In genomic region chr11:84764116-84764515, GRCm38 (mm10) we compare ENCODE assay signal across 8 mouse cellular contexts. TPM values are rescaled to one million over a fixed set of nuclear protein-coding genes. Genes with fewer than 3 reads are reported as not detected.
DNase-seq lines count a peak whose midpoint lies in the region; ATAC-seq and TF ChIP-seq lines count a peak whose summit lies in the region.

No protein-coding gene starts in this region.

- peak overlapping the region; percentile 61 for H3K4me2 ChIP-seq in heart, embryonic 12.5 days
- peak overlapping the region; percentile 33 for H3K4me2 ChIP-seq in hindbrain, embryonic 12.5 days (replicated peaks)
- H3K4me2 ChIP-seq in midbrain, embryonic 11.5 days, result peak overlapping the region; percentile 12; the same call in 1 of the 2 replicates

- no peaks in the 10 kb centered on the region for H3K9me3 ChIP-seq in heart, embryonic 12.5 days (replicated peaks)
- H3K9me3 ChIP-seq in ES-E14 (ENCODE audit: control insufficient read depth, insufficient read depth, low read depth, low read length), result no peaks in the 10 kb centered on the region
- H3K9me3 ChIP-seq in hindbrain, embryonic 12.5 days (replicated peaks), result no peaks in the 10 kb centered on the region
- no peaks in the 10 kb centered on the region for H3K9me3 ChIP-seq in midbrain, embryonic 11.5 days (ENCODE audit: control insufficient read depth, low read length)

- H3K27ac ChIP-seq in heart, embryonic 12.5 days (ENCODE audit: poor library complexity, severe bottlenecking), result peak overlapping the region; percentile 72
- H3K27ac ChIP-seq in ES-E14 (ENCODE audit: insufficient read depth, low read depth, low read length, poor library complexity, severe bottlenecking), result no peak overlapping the region
- peak overlapping the region; percentile 69 for H3K27ac ChIP-seq in hindbrain, embryonic 12.5 days
- no peak overlapping the region for H3K27ac ChIP-seq in midbrain, embryonic 11.5 days (ENCODE audit: low read depth, low read length)

- in situ Hi-C loops in ES-E14 (cut with MboI; ENCODE audit: low sequenced_read_pairs in 2 of 2, unreplicated experiment in 2 of 2), result no loop called here

- H3K4me1 ChIP-seq in heart, embryonic 12.5 days (replicated peaks), result peaks cover 33% of the 10 kb centered on the region
- H3K4me1 ChIP-seq in ES-E14 (ENCODE audit: control insufficient read depth in 2 of 2, insufficient read depth in 2 of 2, low read length in 2 of 2, poor library complexity in 1 of 2), result peaks cover 0 to 8% of the 10 kb centered on the region in 2 experiments; a peak in 2 of 4 replicates
- peaks cover 73% of the 10 kb centered on the region for H3K4me1 ChIP-seq in hindbrain, embryonic 12.5 days
- H3K4me1 ChIP-seq in midbrain, embryonic 11.5 days (ENCODE audit: control insufficient read depth, insufficient read depth, low read length), result peaks cover 31% of the 10 kb centered on the region

- ATAC-seq in heart, embryonic 12.5 days (ENCODE audit: insufficient number of reproducible peaks, low FRiP score), result no peak
- 0 out of 2 replicates have a peak, but pooled peaks have one; percentile 1 for ATAC-seq in hindbrain, embryonic 12.5 days (ENCODE audit: low FRiP score)
- ATAC-seq in midbrain, embryonic 11.5 days (ENCODE audit: low FRiP score), result no peak

- H3K4me3 ChIP-seq in heart, embryonic 12.5 days, result peak overlapping the region; percentile 22
- H3K4me3 ChIP-seq in ES-E14 (ENCODE audit: insufficient read depth in 1 of 2, low read depth in 1 of 2, low read length in 2 of 2, poor library complexity in 1 of 2, severe bottlenecking in 1 of 2), result peak overlapping the region; percentile 30 to 32; a peak in 2 of 4 replicates
- H3K4me3 ChIP-seq in hindbrain, embryonic 12.5 days, result no peak overlapping the region
- no peak overlapping the region for H3K4me3 ChIP-seq in midbrain, embryonic 11.5 days (ENCODE audit: low read depth, low read length)

- 28% methylated on average over 8 of the region's 8 CpGs for WGBS in heart, embryonic 12.5 days
- 13% methylated on average over 8 of the region's 8 CpGs for WGBS in hindbrain, embryonic 12.5 days
- WGBS in midbrain, embryonic 11.5 days, result 20% methylated on average over 7 of the region's 8 CpGs

- H3K36me3 ChIP-seq in heart, embryonic 12.5 days, result no peaks in the 10 kb centered on the region
- no peaks in the 10 kb centered on the region for H3K36me3 ChIP-seq in ES-E14 (ENCODE audit: control insufficient read depth, insufficient read depth, low read length, poor library complexity, severe bottlenecking)
- no peaks in the 10 kb centered on the region for H3K36me3 ChIP-seq in hindbrain, embryonic 12.5 days
- no peaks in the 10 kb centered on the region for H3K36me3 ChIP-seq in midbrain, embryonic 11.5 days (ENCODE audit: control insufficient read depth, insufficient read depth, low read length)

- peaks cover 26% of the 10 kb centered on the region for H3K27me3 ChIP-seq in heart, embryonic 12.5 days (replicated peaks)
- H3K27me3 ChIP-seq in hindbrain, embryonic 12.5 days, result peaks cover 32% of the 10 kb centered on the region
- peaks cover 10% of the 10 kb centered on the region; the same call in 1 of the 2 replicates for H3K27me3 ChIP-seq in midbrain, embryonic 11.5 days (ENCODE audit: control insufficient read depth, insufficient read depth, low read length)

- DNase-seq in heart, postnatal 10 days, result no peak
- DNase-seq in ES-E14 (ENCODE audit: low read depth, low spot score), result no peak
- DNase-seq in midbrain, embryonic 11.5 days (ENCODE audit: low spot score, missing footprints), result no peak
- no peak for DNase-seq in spleen, postnatal 14 days (ENCODE audit: low spot score in 2 of 2)
- DNase-seq in frontal cortex, postnatal 14 days (ENCODE audit: low spot score in 2 of 2), result no peak
- no peak for DNase-seq in embryo, embryonic 9.5 days (ENCODE audit: extremely low spot score)

- H3K9ac ChIP-seq in heart, embryonic 12.5 days, result peak overlapping the region; percentile 48
- no peak overlapping the region for H3K9ac ChIP-seq in ES-E14 (ENCODE audit: insufficient read depth, low read depth, low read length, poor library complexity, severe bottlenecking)
- H3K9ac ChIP-seq in hindbrain, embryonic 12.5 days, result 0 out of 2 replicates have a peak overlapping the region, but pooled peaks have one; percentile 20
- H3K9ac ChIP-seq in midbrain, embryonic 11.5 days (ENCODE audit: low read length), result no peak overlapping the region

- intact Hi-C loops in heart, postnatal 10 days (cut with DNase I), result no loop called here

TF ChIP-seq in ES-E14, 5 proteins besides CTCF, POLR2A, EP300 and RAD21:
- no peak for TF ChIP-seq HCFC1 (IDR thresholded peaks at IDR 0.05; ENCODE audit: borderline replicate concordance, insufficient read depth, low read length)
- TF ChIP-seq MAFK (IDR thresholded peaks at IDR 0.05; ENCODE audit: insufficient read depth, low read depth, low read length), result no peak
- TF ChIP-seq ZC3H11A (IDR thresholded peaks at IDR 0.05; ENCODE audit: borderline replicate concordance, low read depth, low read length), result no peak
- TF ChIP-seq ZNF384 (IDR thresholded peaks at IDR 0.05; ENCODE audit: low read depth, low read length), result no peak
- TF ChIP-seq CHD2 (IDR thresholded peaks at IDR 0.05; ENCODE audit: low read depth, low read length), result no peak

RNA-seq across cellular contexts. Expression of gene Mrm1, which starts 55.2 kb away (rescaled TPM):
- polyA plus RNA-seq in heart, embryonic 12.5 days (2016; fragmentation: Nextera tagmentation; extraction: Ambion mirVana), result 12.9 and 17.3 TPM in 2 replicates
- total RNA-seq in heart, postnatal 10 days (2021), result 10 to 100 TPM; 16.1 to 22.0 TPM
- total RNA-seq in ES-E14 (2012; rRNA removed), result 9.4 and 9.9 TPM in 2 replicates
- polyA plus RNA-seq in hindbrain, embryonic 12.5 days (2016; fragmentation: Nextera tagmentation; extraction: Ambion mirVana), result 7.9 and 11.0 TPM in 2 replicates
- polyA plus RNA-seq in midbrain, embryonic 11.5 days (2014; fragmentation: Nextera tagmentation; extraction: Ambion mirVana), result 10.3 and 11.4 TPM in 2 replicates

Comparison
In these comparisons a context has a peak if more than half of its experiments do, and no peak if none do; other contexts are left out.
1. H3K27ac ChIP-seq: peak in heart, embryonic 12.5 days (single experiment) and hindbrain, embryonic 12.5 days (single experiment); none in ES-E14 (single experiment) and midbrain, embryonic 11.5 days (single experiment).
2. H3K4me3 ChIP-seq: peak in heart, embryonic 12.5 days (single experiment) and ES-E14 (2 of 2); none in hindbrain, embryonic 12.5 days (single experiment) and midbrain, embryonic 11.5 days (single experiment).
3. H3K9ac ChIP-seq: peak in heart, embryonic 12.5 days (single experiment) and hindbrain, embryonic 12.5 days (single experiment); none in ES-E14 (single experiment) and midbrain, embryonic 11.5 days (single experiment).
4. Peak in every context shown above with its lines, with median percentiles within 50 percentile points of each other: H3K4me2 ChIP-seq.